Mouse (Mus musculus) heart, postnatal 0 days (tissue): ENCODE measurements around the gene Mvb12b. TPM values are rescaled to one million over a fixed set of nuclear protein-coding genes. Genes with fewer than 3 reads are reported as not detected.

ENCODE experiments used
- ATAC-seq: fragments of 200-750 bp; cut with Nextera tagmentation; 2 replicates; pipeline ENCODE4 v1.8.0; 2017; ENCODE audit warnings: low read depth, moderate number of reproducible peaks, moderate library complexity; ENCODE audit not compliant: insufficient read depth
- DNase-seq: peaks from one replicate; pipeline ENCODE4 v3.0.0-alpha.2; 2016; ENCODE audit warnings: low spot score
- H3K27ac ChIP-seq: fragments of 300-500 bp; sonication (generic); 2 replicates; pipeline ENCODE4 v1.5.1; 2014; ENCODE audit warnings: low read depth, mild to moderate bottlenecking
- H3K27me3 ChIP-seq: fragments of 300-500 bp; sonication (generic); 2 replicates; pipeline ENCODE4 v1.6.1; 2014; ENCODE audit warnings: low read length, mixed read lengths; ENCODE audit not compliant: control insufficient read depth, insufficient read depth
- H3K36me3 ChIP-seq: fragments of 300-500 bp; sonication (generic); replicated peaks from 2 replicates; pipeline ENCODE4 v1.6.1; 2014; ENCODE audit warnings: low read length, mixed read lengths; ENCODE audit not compliant: control insufficient read depth, insufficient read depth
- H3K4me1 ChIP-seq: fragments of 300-500 bp; sonication (generic); 2 replicates; pipeline ENCODE4 v1.6.1; 2014; ENCODE audit warnings: antibody characterized with exemption; ENCODE audit not compliant: control insufficient read depth, insufficient read depth
- H3K4me2 ChIP-seq: fragments of 300-500 bp; sonication (generic); 2 replicates; pipeline ENCODE4 v1.6.1; 2014; ENCODE audit warnings: low read depth, mild to moderate bottlenecking, low read length, moderate library complexity
- H3K4me3 ChIP-seq: fragments of 300-500 bp; sonication (generic); 2 replicates; pipeline ENCODE4 v1.5.1; 2014; ENCODE audit warnings: low read depth, low read length
- H3K9ac ChIP-seq: fragments of 300-500 bp; sonication (generic); replicated peaks from 2 replicates; pipeline ENCODE4 v1.6.1; 2014; ENCODE audit warnings: low read depth, low read length, mixed read lengths
- H3K9me3 ChIP-seq: fragments of 300-500 bp; sonication (generic); replicated peaks from 2 replicates; pipeline ENCODE4 v1.6.1; 2016; ENCODE audit warnings: low read length; ENCODE audit not compliant: control insufficient read depth
- CTCF ChIP-seq: IDR thresholded peaks from 2 replicates; pipeline ENCODE4 v1.5.1; 2016; ENCODE audit warnings: antibody characterized with exemption, control low read depth, low read depth
- EP300 ChIP-seq: IDR thresholded peaks from 2 replicates; pipeline ENCODE4 v1.6.1; 2016; ENCODE audit warnings: antibody characterized with exemption, low read depth
- WGBS: fragments of 180-500 bp; shearing (Covaris S2); extraction: QIAGEN DNeasy Blood & Tissue Kit; methylation state at CpG from one replicate; pipeline ENCODE4 v1.1.7; 2014; 5-methylcytosine and 5-hydroxymethylcytosine counted together
- polyA plus RNA-seq: library from polyadenylated mRNA; unstranded; fragments of >200 nt; fragmentation: Nextera tagmentation; extraction: Ambion mirVana; gene quantifications from 2 replicates; pipeline ENCODE4 v1.2.1, GENCODE M21; 2015
- total RNA-seq: library from RNA; depleted of rRNA; stranded (reverse); fragments of >200 nt; gene quantifications from 2 replicates; pipeline ENCODE4 v1.2.3, GENCODE M21; 2014; ENCODE audit warnings: low replicate concordance

The Mvb12b gene
- total and polyA plus RNA-seq, 2 experiments from 2014 or later, result 8.7 to 38.7 TPM

- ATAC-seq (no peak), DNase-seq (no peak)
- Histone ChIP-seq H3K9ac (no peak overlapping the region), H3K36me3 (peaks cover 16% of the 10 kb centered on the region), H3K4me1 (peaks cover 11% of the 10 kb centered on the region), H3K27me3 (no peaks in the 10 kb centered on the region), H3K4me3 (no peak overlapping the region), H3K27ac (peak overlapping the region; percentile 58), H3K9me3 (no peaks in the 10 kb centered on the region), H3K4me2 (no peak overlapping the region; the same call in 1 of the 2 replicates)
- no peak for TF ChIP-seq CTCF
- no peak for TF ChIP-seq EP300
- WGBS, result 46% methylated on average over 25 of the region's 25 CpGs
Measured at GRCm38 (mm10) chr2:33876529-33877290, 11.0 kb downstream of the Mvb12b start.

- no peaks in the 10 kb centered on the region for H3K27me3 ChIP-seq
- DNase-seq (no peak), ATAC-seq (no peak)
- H3K36me3 ChIP-seq, result peaks cover 16% of the 10 kb centered on the region
- H3K9ac ChIP-seq, result no peak overlapping the region
- H3K9me3 ChIP-seq, result no peaks in the 10 kb centered on the region
- WGBS, result 76% methylated on average over 12 of the region's 12 CpGs
- H3K4me2 ChIP-seq, result no peak overlapping the region
- H3K4me3 ChIP-seq, result no peak overlapping the region
- H3K4me1 ChIP-seq, result peaks cover 19% of the 10 kb centered on the region
- no peak overlapping the region for H3K27ac ChIP-seq
- TF ChIP-seq CTCF, result no peak
- no peak for TF ChIP-seq EP300
Measured at GRCm38 (mm10) chr2:33875594-33875993, 12.2 kb downstream of the Mvb12b start.

- Histone ChIP-seq H3K4me3 (no peak overlapping the region), H3K4me2 (no peak overlapping the region), H3K9me3 (no peaks in the 10 kb centered on the region), H3K27me3 (no peaks in the 10 kb centered on the region), H3K4me1 (peaks cover 19% of the 10 kb centered on the region), H3K27ac (no peak overlapping the region), H3K9ac (no peak overlapping the region), H3K36me3 (peaks cover 16% of the 10 kb centered on the region)
- ATAC-seq, result no peak
- no peak for DNase-seq
- 82% methylated on average over 10 of the region's 10 CpGs for WGBS
- TF ChIP-seq CTCF, result no peak
- TF ChIP-seq EP300, result no peak
Measured at GRCm38 (mm10) chr2:33874856-33875576, 12.7 kb downstream of the Mvb12b start.

GRCm38 (mm10) chr2:33874367-33874766 is 13.4 kb downstream of the Mvb12b start:
- no peak for DNase-seq
- H3K27ac ChIP-seq, result no peak overlapping the region
- H3K4me2 ChIP-seq, result no peak overlapping the region
- H3K36me3 ChIP-seq, result peaks cover 16% of the 10 kb centered on the region
- no peak overlapping the region for H3K9ac ChIP-seq
- ATAC-seq, result no peak
- no peak overlapping the region for H3K4me3 ChIP-seq
- no peaks in the 10 kb centered on the region for H3K9me3 ChIP-seq
- no peaks in the 10 kb centered on the region for H3K27me3 ChIP-seq
- peaks cover 24% of the 10 kb centered on the region for H3K4me1 ChIP-seq
- 72% methylated on average over 5 of the region's 5 CpGs for WGBS
- no peak for TF ChIP-seq CTCF
- TF ChIP-seq EP300, result no peak

GRCm38 (mm10) chr2:33873501-33873900 is 14.2 kb downstream of the Mvb12b start:
- ATAC-seq, result no peak
- H3K27ac ChIP-seq, result no peak overlapping the region
- no peak overlapping the region for H3K9ac ChIP-seq

More at GRCm38 (mm10) chr2:33873501-33873900, 14.2 kb downstream of the Mvb12b start:
- Histone ChIP-seq H3K9me3 (no peaks in the 10 kb centered on the region), H3K27me3 (no peaks in the 10 kb centered on the region), H3K4me2 (no peak overlapping the region), H3K36me3 (peaks cover 16% of the 10 kb centered on the region), H3K4me3 (no peak overlapping the region), H3K4me1 (peaks cover 24% of the 10 kb centered on the region)
- 85% methylated on average over 8 of the region's 8 CpGs for WGBS
- DNase-seq, result no peak
- TF ChIP-seq EP300 (no peak), CTCF (no peak)
